Mouse (Mus musculus) fibroblast of lung, adult 2 months (primary cell): Measurements from ENCODE around the gene Dtnbp1.

Experiments used
- DNase-seq: peaks from one replicate; pipeline ENCODE4 v3.0.0-alpha.2; 2011; ENCODE audit warnings: low read depth

Dtnbp1 gene

DNA sequence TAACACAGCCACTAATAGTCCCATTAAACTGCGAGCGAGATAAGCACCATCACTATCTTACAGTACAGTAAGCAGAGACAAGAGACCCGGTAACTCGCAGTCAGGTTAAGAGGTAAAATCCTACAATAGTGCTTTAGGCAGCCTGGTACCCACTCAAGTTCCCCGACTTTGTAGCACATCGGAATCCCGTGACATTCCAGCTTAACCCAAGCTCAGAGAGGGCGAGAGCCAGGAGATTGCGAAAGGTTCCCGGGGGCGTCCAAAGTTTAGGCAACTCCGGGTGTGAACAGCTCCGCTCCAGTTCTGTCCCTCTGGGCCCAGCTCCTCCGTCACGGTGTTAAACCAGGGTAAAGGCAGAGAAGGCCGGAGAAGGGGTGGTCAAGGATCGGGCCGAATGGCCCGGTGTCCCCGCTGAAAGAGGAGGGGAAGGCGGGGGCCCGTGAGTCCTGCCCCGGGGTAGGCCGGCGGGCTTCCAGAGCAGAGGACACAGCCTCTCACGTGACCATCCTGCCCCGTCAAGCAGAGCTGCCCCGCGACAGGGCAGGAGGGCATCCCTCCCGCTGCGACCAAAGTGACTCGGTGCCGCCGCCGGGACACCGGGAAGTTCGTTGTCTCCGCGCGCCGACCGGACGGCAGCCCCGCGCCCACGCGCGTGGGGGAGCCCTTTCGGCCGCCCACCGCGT lies 578 bp downstream of the Dtnbp1 start:
- DNase-seq = peak; percentile 80

GRCm38 (mm10) chr13:45000836-45001227 lies 1.1 kb downstream of the Dtnbp1 start:
- peak; percentile 48 for DNase-seq

GRCm38 (mm10) chr13:44999211-44999610 lies 2.7 kb downstream of the Dtnbp1 start:
- DNase-seq = no peak

- no peak for DNase-seq
These were observed 5.6 kb downstream of the Dtnbp1 start for GRCm38 (mm10) chr13:44996339-44996738.

GRCm38 (mm10) chr13:44992550-44993205 lies 9.3 kb downstream of the Dtnbp1 start:
- no peak for DNase-seq

- DNase-seq = no peak
These were observed 10.0 kb downstream of the Dtnbp1 start for GRCm38 (mm10) chr13:44991936-44992335.

DNA sequence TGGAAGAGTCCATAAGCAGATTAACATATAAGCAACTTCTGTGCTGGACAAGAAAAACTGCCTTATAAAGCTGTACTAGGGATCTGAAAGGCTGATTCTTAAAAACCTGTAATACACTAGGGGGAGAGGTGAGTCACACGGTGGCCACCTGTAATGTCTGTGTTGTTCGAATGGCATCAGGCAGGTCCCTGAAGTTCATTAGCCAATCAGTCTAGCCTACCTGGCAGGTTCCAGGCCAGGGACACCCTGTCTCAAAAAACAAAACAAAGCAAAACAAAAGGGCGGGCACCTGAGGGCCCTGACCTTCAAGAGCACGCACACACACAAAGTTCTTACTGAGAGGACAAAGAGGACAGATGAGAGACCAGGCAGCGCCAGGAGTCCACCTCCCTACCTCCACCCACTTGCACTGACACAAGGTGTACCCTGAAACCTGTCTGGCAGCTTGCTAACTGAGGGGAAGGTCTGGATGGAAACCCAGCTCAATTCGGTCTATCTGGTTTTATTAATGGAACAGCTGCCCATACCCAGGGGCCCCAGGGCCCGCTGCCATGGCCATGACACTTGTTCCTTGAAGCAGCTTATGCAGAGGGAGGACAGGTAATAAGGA lies 11.8 kb downstream of the Dtnbp1 start:
- no peak for DNase-seq

- no peak for DNase-seq
These were observed 15.6 kb downstream of the Dtnbp1 start for GRCm38 (mm10) chr13:44986352-44986751.

- no peak for DNase-seq
These were observed 16.6 kb downstream of the Dtnbp1 start for GRCm38 (mm10) chr13:44985321-44985720.

DNA sequence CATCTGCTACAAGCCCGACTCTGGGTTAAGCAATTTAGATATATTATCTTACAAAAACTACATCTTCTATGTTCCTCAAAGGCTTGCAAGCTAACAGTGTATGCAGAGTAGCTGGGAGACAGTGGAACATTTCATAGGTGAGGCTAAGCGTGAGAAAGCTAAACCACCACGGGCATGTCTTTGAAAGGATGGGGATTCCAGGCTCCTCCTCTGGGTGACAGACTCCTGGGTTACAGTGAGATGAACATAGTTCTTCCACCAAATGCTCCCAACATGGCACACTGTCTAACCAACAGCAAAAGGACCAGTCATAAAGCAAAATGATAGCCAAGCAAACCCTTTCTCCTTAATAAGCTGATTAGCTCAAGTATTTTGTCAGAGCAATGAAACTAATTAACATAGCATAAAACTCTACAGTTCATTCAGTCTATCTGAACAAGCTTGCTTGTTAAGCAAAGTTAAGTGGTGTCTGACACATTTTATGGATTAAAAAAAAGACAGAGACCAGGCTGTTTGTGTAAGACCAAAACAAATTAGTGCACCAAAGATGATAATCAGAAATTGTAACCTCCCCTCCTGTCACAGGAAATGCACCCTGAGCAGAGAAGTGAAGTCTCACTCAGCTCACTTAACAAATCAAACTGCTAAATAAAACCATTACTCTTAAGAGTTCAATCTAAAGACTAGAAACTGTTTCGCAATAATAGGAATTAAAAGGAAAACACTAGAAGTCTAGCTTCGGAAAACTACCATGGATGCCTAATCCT lies 18.1 kb downstream of the Dtnbp1 start:
- DNase-seq = no peak

DNA sequence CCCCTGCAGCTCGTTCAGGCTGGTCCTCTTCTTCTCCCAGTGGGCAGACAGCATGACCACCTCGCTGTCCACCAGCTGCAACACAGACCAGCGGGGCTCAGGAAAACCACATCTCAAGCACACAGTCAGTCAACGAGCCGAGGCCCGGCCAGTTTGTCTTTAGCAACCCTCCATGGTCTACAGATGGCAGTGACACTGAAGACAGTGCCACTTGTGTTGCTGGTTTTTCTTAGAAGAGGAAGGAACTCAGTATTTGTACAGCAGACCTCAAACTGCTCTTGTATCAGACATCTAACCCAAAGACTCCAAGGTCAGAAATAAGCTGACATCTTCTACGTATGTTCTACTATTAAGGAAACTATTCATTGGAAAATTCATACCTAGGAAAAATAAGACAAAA lies 19.1 kb downstream of the Dtnbp1 start:
- no peak for DNase-seq

DNA sequence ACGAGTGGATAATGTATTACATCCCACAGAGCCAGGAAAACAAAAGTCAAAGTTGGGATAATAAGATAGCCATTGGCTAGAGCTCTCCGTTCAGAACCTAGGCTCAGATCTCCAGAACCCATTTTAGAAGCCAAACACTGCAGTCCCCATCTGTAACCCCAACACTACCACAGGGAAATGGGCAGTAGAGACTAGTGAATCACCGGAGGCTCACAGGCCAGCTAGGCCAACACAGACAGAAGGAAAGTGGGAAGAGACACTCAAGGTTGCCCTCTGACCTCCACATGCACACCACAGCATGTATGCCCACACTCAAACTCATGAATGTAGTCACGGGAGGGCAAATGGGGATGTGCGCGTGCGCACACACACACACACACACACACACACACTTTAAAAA lies 22.5 kb downstream of the Dtnbp1 start:
- DNase-seq = no peak

DNA sequence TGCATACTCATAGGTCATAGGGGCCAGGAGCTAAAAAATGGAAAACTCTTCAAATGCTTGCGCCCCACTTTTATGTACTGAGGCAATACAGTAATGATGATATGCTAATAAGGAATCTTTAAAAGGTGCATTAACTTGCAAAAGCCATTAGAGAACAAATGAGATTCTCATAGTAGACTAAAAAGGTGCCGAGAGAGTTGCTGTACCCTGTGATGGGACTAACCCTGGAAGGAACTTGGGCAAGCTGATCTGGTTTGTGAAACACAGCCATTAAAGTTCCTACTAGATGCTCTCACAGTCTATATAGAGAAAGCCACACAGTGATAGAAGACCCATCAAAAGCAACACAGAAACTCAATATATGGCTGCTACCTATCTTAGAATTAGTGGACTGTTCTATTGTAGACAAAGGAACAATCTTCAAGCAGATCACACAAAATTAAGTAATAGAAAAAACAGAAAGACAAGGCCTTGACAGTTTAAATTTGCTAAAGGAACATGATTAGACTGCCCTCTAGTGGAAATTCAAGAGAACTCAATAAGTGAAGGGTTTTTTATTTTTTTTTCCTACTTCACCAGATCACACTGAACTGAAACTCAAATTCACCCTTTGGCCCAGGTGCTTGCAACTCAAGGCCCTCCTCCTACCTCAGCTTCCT lies 24.3 kb downstream of the Dtnbp1 start:
- no peak for DNase-seq

GRCm38 (mm10) chr13:44977059-44977458 lies 24.9 kb downstream of the Dtnbp1 start:
- DNase-seq = no peak

DNA sequence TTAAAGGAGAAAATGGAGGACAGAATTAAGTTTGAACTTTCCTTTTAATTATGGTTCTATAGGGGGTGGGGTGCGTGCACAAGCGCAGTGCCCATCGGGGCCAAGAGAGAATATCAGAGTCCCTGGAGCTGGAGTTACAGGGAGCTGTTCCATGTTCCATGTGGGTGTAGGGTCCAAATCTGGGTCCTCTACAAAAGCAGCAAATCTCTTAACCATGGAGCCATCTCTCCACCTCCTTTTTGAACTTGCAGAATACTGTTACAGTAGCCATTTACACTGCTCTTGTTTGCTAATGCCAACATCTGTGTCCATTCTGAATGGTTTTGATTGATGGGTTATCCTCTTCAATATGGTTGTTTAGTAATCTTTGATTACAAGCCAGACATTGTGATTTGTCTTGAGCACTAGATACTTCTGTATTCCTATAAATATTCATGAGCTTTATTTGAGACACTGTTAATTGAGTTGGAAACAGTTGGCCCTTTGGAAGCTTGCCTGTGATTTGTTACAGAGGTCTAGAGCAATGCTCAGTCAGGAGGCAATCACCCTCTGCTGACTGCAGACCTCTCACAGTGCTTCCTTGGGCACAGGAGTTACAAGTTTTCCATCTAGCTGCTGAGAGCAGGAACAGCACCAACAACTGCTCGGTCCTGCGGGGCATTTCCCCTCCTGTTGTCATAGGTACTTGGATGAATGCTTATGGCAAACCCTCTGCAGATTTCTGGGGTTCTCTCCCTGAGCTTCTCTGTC lies 41.2 kb downstream of the Dtnbp1 start:
- DNase-seq = no peak

- DNase-seq = no peak
These were observed 44.9 kb downstream of the Dtnbp1 start for GRCm38 (mm10) chr13:44957049-44957448.

DNA sequence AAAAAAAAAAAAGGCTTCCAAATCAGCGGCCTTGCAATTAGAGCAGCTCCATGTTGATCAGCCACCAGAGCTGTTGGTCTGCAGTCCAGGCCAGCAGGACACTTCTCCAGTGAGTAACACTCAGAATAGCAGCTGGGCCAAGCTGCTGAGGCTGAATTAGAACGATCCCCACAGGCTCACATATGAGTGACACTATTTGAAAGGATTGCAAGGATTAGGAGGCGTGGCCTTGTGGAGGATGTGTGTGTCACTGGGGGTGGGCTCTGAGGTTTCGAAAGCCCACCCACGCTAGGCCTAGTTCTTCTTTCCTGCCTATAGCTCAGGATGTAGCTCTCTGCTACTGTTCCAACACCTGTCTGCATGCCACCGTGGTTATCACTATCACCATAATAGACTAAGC lies 46.2 kb downstream of the Dtnbp1 start:
- no peak for DNase-seq

DNA sequence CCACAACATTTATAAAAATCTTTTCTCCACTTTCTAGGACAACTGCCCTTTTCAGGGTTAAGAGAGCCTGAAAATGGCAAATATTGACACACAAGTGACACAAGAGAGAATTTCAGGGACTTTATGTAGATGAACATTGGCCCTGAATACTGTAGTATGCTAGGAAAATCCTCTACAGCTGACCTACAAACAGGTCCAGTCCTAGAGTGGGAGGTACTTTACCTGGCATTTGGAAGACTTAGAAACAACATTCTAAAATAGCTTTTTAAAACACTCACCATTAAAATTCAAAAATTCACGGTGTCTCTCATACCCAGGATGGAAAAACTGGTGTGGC lies 47.7 kb downstream of the Dtnbp1 start:
- no peak for DNase-seq

GRCm38 (mm10) chr13:44953546-44954231 lies 48.3 kb downstream of the Dtnbp1 start:
- DNase-seq = no peak

DNA sequence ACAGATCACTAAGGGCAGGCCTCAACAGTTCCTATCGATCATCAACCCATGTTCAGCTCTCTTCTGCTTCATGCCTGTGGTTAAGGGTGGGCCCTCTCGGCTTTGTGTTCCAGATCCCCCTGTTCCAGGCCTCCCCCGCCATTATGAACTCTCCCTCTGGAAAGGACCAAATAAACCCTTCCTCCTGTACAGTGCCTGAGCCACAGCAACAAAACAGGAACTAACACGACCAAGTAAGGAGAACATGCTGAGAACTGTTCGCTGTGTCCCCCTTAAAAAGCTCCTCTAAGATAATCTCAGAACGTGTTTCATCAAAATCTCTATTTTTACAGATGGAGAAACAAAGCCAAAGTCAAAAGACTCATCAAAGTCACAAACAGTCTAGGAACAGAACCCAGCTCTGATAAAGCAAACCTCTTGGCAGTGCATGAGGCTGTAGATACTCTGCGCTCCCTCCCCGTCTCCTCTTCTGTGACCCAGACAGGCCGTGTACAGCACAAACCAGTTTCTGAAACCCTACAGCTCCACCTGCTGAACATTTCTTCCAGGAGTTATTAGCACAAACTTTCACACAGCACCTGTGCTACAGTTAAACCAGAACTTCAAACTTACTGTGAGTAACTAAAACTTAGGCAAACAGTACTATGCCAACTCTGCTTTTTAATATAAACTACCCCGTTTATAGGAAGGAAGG lies 49.4 kb downstream of the Dtnbp1 start:
- no peak for DNase-seq
